Mouse (Mus musculus): Measurements from ENCODE around the gene Fcgr4.
A peak's percentile ranks its signal among the peaks of the same experiment; 100 is the strongest.

The Fcgr4 gene

DNA sequence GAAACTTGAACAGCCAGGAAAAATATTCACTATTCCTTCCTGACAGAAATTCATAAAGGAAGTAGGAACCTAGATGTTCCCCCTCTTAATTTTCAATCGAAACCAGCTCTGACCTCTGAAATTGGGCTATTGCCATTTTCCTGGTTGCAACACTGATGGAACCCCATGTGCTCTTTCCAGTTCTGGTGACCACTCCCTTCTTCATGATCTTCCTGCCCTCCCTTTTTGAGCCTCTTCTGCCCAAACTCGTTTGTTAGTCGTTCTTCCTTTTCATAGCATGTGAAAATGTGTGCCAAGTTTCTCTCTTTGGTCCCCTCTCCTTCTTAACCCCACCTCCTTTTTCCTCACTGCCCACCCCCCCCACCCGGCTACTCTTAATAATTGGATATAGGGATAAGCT, 7.0 kb upstream of the Fcgr4 start:
- DNase-seq (ENCODE audit: low read depth): no peak

DNA sequence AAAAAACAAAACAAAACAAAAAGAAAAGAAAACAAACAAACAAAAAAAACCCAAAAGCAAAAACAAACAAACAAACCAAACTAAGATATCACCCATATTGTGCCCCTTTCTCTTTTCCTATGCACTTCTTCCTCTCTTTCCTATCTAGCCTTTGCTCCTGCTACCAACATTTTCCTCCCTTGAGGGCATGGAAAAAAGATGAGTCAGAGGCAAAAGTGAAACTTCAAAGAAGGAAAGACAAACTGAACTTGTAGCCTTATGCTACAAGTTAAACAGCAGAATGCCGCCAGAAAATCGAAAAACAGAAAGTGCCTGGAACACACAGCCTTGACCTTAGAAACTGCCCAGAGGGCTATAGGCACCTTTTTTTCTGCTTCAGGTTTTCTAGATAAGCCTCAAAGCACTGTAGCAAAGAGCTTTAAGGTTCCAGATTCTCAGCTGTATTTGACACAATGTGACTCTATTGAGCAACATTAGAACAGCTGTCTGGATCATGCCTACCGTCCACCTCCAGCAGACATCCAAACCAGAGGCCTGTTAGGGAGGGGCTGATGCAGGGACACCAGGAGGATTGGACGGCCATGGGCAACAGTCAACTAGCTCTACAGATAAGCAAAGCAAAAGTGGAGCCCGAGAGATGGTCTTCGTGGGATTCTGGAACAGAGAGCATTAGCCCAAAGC, 1.9 kb upstream of the Fcgr4 start:
- no peak for DNase-seq (ENCODE audit: low read depth)

DNA sequence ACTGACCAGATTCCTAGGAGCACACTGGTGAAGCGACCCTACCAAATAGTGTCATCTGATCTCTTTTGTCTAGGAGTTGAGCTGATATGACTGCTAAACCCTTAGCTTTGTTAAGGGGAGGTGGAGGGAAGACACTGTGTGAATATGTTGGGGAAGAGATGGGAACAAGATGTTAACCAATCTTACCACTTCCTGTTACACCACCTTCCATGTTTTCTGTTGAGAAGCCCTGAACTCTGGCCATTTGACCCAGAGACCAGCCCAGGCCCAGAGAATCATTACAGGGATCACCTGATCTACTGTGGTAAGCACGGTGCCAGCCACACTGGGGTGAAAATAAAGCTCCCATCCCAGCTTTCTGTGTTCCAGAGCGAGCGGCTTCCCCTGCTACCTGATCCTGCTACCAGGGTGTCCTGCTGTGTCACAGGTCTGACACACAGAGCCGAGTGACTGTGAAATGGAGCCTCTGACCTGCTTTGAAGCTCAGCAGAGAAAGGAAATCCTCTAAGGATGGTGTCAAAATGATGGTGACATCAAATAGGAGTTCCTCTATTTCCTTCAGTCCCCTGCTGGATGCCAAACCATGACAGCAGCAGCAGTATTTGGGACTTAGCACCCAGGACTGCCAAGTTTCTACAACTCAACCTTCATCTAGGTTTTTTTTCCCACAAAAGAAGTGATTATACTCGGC, 1.1 kb upstream of the Fcgr4 start:
- DNase-seq (ENCODE audit: low read depth): no peak

DNA sequence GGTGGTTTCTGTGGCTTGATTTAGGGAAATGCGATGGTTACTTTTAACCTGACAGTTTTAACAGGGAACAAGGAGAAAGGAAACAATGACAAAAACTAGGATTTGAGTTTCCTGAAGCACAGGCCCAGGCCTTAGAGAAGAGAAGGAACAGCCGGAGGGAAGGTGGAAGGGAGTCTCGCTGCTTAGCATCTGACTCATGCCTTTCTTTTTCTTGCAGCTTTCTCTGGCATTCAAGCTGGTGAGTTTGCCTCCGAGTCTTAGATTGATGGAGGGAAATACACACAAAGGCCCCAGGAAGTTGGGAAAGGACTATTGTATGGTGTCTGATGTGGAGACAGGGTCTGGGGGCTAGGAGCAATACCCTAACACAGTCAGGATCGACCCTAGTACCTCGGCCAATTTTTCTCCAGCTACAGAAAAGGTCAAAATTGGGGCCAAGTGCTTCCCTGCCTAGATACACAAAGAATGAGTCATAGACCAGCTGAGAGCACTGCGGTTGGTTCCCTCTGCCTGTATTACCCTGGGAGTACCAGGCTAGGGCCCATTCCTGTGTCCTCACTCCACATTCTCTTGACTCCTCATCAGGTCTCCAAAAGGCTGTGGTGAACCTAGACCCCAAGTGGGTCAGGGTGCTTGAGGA, 711 bp downstream of the Fcgr4 start:
- peak; percentile 48 for DNase-seq (ENCODE audit: low read depth)

DNA sequence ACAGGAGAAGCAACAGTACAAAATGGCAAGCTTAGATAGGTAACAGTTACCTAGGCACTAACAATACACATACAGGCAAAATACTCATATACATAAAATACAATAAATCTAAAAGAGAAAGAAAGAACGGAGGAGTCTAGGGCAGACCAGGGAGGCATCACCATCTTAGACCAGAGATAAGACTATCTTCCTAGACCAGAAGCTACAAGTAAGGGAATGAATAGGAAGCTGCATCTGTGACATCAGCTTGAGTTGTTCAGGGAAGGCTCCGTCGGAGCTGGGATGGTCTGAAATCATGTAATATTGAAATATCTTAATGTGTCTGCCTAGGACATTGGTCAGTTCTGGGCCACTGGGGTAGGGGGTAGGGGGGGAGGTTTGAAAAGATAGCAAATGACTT, 13.0 kb downstream of the Fcgr4 start:
- DNase-seq (ENCODE audit: low read depth): no peak

DNA sequence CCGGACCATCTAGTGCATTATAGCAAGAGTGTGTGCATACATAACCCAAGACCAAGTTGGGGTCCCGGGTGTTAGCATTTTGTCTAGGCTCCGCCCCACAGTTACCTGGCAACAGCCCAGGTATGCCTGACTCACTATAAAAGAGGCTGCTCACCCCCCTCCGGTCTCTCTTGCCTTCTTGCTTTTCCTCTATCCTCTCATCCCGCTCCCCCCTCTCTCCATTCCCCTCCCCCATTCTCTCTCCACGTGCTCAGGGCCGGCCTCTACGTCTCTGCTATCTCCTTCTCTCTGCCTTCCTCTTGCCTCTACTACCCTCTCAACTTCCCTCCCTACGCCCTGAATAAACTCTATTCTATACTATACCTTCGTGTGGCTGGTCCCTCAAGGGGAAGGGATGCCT, 14.0 kb downstream of the Fcgr4 start:
- DNase-seq (ENCODE audit: low read depth): no peak

DNA sequence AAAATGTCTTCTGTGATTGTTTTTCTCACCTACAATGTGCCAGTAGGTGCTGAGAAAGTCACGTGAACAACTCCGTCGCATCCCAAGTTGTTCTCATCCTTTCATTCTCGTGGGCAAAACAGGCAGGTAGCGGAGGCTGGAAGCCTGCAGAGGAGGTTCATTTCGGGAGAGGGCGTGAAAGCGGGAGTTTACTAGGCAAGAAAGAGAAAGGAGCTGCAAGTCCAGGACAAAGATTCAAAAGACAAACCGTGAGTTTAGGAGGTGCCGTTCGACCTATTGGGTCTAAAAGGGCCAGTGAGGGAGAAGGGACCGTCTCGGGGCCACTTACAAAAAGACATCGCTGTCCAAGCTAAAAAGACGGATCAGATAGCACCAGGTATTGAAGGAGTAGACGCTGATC, 14.5 kb downstream of the Fcgr4 start:
- no peak for DNase-seq (ENCODE audit: low read depth)

DNA sequence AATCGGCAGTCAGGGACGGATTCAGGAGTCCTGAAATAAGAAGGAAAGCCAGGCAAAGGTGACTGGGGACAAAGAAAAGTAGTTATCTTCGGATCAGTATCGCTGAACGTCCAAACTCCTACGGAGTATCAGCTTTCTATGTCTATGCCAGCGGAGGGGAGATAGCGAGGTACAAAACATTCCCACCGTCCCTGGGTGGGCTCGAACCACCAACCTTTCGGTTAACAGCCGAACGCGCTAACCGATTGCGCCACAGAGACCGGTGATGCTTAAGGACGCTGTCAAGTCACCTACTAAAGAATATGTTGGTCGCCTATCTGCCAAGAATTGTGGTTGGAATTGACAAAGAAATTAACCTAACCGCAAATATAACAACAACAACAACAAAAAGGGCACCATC, 15.0 kb downstream of the Fcgr4 start:
- peak; percentile 38 for DNase-seq (ENCODE audit: low read depth)

DNA sequence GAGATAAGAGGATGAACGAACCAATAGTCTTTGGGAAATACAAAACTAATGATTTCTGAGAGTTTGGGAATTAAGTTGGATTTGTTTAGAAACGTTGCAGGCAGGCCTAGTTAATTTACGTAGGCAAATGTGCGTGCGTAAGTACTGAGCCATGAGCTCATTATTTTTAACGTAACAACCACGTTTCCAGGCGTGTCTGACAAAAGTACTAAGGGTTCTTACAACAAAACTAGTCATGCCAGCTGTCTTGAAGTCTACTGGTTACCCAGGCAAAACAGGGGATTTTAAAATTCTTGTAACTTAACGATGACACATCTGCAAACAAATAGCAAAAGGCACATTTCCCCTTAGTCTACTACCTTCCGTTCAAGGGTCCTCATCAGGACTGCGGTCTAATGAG, 15.5 kb downstream of the Fcgr4 start:
- DNase-seq (ENCODE audit: low read depth): no peak

DNA sequence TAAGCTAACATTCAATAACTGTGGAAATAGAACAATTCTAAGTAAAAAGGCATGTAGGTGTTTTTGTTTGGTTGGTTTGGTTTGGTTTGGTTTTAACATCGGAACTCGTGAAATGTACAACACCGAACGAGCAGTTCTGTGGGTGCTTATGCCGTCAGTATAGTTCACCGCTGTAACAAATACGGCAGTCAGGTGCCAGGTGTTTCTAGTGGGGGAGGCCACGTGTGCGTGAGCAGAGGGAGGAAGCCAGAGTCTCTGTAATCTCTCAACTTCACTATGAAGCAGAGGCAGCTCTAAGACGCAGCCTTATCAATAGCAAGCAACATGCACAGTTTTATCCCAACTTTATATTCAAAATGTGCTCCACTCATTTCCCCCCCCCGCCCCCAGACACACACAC, 16.9 kb downstream of the Fcgr4 start:
- no peak for DNase-seq (ENCODE audit: low read depth)

DNA sequence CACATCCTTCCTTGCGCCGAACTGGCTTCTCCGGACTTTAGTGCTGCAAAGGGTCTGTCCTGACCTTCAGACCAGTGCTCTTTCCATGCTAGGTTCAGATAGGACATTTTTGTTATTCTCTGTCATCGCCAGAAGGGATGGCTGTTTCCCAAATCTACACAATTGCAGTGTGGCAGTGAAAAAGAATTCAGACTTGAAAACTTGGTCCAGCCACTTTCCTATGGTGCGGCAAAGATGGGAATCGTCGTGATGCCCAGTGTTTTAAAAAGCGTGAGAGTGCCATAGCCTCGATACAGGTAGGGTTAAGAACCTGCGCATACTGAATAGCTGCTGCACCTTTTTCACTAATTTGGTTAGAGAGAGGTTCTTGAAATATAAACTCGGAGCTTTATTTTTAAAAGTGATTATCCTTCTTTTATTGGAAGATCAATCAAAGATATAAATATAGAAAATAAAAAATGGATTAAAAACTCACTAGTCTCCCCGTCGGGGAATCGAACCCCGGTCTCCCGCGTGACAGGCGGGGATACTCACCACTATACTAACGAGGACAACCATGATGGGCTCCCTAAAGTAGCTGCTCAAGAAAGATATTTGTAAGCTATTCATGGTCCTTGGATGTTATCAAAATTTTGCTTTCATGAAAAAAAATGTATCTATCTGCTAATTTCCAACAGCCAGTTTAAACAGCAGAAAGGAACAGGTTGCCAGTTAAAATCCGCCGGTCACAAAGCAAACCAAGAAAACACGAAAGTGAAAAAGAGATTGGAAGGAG, 18.0 kb downstream of the Fcgr4 start:
- DNase-seq (ENCODE audit: low read depth): peak; percentile 48

DNA sequence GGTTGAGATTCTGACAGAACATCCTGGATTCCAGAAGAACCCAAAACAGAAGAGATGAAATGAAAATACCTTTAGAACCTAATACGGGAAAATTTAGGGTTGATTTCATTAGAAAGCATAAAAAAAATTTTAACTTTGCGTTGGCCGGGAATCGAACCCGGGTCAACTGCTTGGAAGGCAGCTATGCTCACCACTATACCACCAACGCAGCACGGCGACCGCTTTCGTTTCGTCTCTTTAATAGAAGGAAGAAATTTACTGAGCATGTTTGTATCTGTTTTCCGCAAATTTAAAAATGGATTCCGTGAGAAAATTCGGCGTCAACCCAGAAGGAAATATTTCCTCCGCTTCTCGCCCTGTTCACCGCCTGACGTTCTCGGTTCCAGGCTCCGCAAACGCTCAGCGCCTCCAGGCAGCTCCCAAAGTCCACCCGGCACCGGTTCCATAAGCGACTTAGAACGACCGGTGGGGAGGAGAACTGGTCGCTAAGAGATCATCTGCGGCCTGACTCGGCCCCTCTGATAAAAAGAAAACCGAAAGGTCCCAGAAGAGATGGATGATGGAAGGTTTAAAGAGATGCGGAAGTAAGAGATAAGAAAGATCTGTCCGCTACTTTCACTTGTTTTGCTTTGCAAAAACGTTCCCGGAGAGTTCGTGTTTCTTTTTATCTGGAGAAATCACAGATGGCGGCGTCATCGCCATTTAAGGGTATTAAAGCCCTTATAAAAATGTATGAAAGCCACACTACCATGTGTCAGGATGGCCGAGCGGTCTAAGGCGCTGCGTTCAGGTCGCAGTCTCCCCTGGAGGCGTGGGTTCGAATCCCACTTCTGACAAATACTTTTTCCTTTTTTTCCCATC, 19.4 kb downstream of the Fcgr4 start:
- peak; percentile 77 for DNase-seq (ENCODE audit: low read depth)

DNA sequence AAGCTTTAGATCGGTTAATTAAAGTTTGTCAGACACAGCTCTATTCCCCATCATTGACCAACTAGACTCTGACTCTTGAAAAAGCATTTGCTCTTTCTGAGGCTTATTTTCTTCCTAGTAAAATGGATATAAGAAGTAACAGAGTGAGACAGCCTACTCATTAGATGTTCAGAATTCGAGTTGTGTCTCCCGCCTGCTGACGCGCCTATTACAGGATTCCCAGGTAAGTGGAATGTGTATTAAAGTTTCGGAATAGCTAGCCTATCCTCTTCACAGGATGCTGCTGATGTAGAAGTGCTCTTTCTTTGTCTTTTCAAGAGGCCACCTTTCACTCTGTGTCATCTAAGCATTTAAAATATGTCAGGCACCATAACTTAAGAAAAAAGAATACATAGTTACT, 20.4 kb downstream of the Fcgr4 start:
- no peak for DNase-seq (ENCODE audit: low read depth)

DNA sequence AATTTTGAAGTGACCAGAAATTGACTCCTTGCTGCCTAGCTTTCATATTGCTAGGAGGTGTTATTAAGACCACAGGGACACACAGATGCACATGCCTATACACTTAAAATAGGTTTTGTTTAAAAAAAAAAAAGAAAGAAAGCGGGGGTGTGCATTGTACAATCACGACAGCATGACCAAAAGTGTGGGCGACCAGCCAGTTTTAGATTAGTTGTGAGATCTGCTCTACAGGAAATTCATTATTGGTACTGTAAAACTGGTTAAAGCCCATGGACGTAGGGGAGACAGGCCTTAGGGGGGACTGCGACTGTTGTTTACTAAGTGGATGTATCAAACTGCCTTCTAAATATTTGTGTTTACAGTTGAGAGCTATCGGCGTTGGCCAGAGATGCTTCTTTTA, 21.2 kb downstream of the Fcgr4 start:
- no peak for DNase-seq (ENCODE audit: low read depth)

DNA sequence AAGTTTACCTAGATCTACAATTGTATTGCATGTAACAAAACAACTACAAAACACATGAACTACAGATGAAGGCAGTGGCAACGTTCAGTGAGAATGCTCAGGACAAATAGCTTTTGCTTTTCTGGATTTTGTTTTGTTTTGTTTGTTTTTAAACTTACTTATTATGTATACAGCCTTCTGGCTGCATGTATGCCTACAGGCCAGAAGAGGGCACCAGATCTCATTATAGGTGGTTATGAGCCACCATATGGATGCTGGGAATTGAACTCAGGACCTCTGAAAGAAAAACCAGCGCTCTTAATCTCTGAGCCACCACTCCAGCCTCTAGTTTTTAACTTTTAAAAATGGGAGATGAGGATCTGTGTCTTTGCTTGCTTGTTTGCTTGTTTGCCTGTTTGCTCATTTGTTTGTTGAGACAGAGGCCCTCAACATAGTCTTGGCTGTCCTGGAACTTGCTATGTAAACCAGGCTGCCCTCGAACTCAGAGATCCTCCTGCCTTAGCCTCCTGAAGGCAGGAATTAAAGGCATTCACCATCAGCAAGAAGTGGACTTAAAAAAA, 25.0 kb downstream of the Fcgr4 start:
- no peak for DNase-seq (ENCODE audit: low read depth)

DNA sequence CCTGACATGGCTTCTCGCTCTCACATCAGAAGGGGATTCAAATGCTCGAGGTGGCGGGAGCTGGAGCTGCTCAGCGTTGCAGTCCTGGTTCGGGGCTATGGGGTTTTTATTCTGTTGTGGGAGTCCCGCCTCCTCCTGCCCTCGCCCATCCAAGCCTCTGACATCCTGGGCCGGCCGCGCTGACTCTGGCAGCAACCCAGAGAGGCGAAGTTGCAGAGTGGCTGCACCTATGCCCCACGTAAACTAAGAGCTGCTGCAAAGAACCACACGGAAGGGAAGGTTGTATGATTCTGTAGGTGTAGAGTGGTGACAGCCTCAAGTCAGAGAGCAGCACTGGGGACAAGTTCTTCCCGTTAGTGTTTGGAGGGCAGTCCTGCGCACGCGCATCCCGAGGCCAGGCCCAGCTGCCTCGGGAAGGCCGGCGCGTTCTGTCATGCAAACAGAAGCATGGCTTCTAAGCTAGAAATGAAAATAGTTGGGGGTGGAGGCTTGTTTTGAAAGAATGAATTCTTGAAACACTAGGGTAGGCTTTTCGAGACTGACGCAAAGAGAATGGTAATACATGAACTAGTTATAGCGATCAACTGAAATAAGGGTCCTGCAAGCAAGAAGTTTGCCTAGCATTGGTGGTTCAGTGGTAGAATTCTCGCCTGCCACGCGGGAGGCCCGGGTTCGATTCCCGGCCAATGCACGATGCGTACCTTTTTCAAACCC, 25.8 kb downstream of the Fcgr4 start:
- peak; percentile 83 for DNase-seq (ENCODE audit: low read depth)

DNA sequence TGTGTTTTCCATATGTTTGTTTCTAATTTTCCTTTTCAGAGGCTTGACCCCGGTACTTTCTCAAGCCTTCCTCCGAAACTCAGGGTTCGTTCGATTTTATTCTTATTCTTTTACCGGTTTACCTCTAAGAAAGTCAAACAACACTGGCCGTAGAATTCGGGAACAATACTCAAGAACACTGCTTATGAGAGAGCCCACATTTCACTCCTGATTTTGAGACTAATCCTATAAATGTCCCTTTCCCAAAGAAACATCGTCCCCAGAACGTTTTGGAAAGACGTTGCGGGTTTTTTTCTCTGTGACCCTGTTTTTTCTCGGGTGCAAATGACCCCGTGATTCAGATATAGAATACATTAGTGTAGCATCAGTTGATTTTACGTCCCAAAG, 26.4 kb downstream of the Fcgr4 start:
- DNase-seq (ENCODE audit: low read depth): no peak

DNA sequence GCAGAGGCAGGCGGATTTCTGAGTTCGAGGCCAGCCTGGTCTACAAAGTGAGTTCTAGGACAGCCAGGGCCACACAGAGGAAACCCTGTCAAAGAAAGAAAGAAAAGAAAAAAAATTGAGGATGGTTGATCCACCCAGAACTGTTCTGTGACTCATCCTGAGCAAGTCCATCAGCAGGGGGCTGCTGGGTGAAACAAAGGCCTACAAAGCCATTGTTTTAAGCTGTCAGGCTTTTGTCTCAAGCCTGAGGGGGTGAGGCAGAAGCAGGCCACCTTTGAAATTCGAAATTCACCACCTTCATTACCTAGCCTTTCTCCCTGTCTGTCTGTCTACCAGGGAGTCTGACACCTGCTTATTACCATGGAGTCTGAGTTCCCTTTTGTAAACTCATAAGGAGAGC, 27.8 kb downstream of the Fcgr4 start:
- DNase-seq (ENCODE audit: low read depth): no peak

DNA sequence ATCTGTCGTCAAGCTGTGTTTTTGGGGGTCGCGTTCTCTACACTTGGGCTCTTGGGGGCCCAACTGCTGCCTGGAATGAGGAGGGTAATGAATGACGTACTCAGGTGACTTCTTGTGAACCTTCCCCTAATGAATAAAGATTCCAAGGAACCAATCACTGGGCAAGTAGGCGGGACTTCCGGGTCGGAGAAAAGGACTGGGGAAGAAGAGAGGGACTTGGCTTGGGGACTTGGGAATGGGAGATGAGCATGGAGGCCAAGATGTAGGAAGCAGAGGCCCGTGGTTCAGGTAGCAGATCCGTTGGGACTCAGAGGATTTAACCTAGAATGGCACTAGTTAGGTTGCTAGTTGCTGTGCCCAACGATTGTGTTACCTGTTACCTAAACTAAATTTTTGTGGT, 30.5 kb downstream of the Fcgr4 start:
- no peak for DNase-seq (ENCODE audit: low read depth)

DNA sequence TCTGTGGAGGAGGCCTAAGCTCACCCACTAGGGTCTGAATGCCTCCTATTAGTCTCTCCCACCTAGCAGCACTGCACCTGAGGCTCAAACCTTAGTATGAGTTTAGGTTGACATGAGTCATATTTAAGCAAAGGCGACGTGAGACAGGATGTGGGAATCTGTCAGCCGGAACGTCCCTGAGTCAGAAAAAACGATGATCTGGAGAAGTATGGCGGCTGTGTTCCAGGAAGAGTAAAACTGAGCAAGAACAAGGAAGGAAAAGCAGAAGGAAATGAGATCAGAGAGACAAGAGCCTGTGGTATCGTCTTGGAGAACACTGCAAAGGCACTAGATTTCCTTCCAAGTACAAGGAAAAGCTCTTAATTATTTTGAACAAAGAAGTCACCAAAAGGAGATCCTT, 32.1 kb downstream of the Fcgr4 start:
- no peak for DNase-seq (ENCODE audit: low read depth)

DNA sequence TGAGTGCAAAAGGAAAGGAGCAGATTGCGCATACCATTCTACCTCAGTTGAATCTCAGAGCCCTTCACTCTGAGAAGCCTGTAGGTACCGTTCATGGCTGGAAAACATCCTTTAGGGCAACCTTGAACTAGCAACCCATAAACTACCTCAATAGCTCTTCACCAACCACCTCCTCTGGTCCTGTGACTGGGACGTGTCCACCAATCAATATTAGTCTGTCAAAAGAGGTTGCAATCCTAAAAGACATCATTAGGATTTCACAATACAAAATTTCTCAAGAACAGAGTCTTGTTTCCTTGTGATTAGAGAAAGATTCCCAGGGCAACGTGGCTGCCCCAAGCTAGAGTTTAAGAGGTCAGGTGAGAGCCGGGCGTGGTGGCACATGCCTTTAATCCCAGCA, 34.6 kb downstream of the Fcgr4 start:
- no peak for DNase-seq (ENCODE audit: low read depth)
